Comparison of ENCODE assay signal across 32 mouse cellular contexts in genomic region chr9:106806503-106806902, GRCm38 (mm10).
"Had no signal": no experiment of that assay in that cellular context is flagged by ENCODE, and none has a peak within 500 bp of the region (broad histone marks: within the 10 kb centered on the region; RNA-seq: fewer than 3 reads in every experiment).

No protein-coding gene starts in this region.

- H3K4me1 ChIP-seq: limb, embryonic 10.5 days; limb, embryonic 12.5 days; limb, embryonic 13.5 days; limb, embryonic 15.5 days; liver, embryonic 12.5 days; liver, embryonic 13.5 days; liver, embryonic 15.5 days; lung, embryonic 15.5 days; megakaryocyte, embryonic 14.5 days; midbrain, embryonic 10.5 days; midbrain, embryonic 12.5 days; midbrain, embryonic 13.5 days; midbrain, embryonic 15.5 days; neural tube, embryonic 12.5 days had no signal

- H3K9ac ChIP-seq: limb, embryonic 12.5 days; limb, embryonic 13.5 days; limb, embryonic 15.5 days; liver, embryonic 12.5 days; liver, embryonic 13.5 days; liver, embryonic 14.5 days; liver, embryonic 15.5 days; liver, postnatal 0 days; lung, embryonic 14.5 days; lung, embryonic 15.5 days; midbrain, embryonic 12.5 days; midbrain, embryonic 13.5 days; midbrain, embryonic 15.5 days; neural tube, embryonic 12.5 days had no signal

- H3K27ac ChIP-seq: limb, embryonic 10.5 days; limb, embryonic 12.5 days; limb, embryonic 13.5 days; limb, embryonic 15.5 days; liver, embryonic 12.5 days; liver, embryonic 13.5 days; liver, embryonic 14.5 days; liver, embryonic 15.5 days; lung, embryonic 15.5 days; macrophage; midbrain, embryonic 10.5 days; midbrain, embryonic 12.5 days; midbrain, embryonic 13.5 days; midbrain, embryonic 15.5 days; neural tube, embryonic 12.5 days had no signal

- H3K9me3 ChIP-seq: limb, embryonic 10.5 days; liver, embryonic 15.5 days; lung, embryonic 15.5 days had no signal

- H3K36me3 ChIP-seq: limb, embryonic 10.5 days; limb, embryonic 12.5 days; limb, embryonic 13.5 days; limb, embryonic 15.5 days; liver, embryonic 12.5 days; liver, embryonic 13.5 days; liver, embryonic 15.5 days; lung, embryonic 15.5 days; midbrain, embryonic 10.5 days; midbrain, embryonic 12.5 days; midbrain, embryonic 13.5 days; midbrain, embryonic 15.5 days; neural tube, embryonic 12.5 days had no signal

- H3K4me2 ChIP-seq: limb, embryonic 12.5 days; limb, embryonic 13.5 days; limb, embryonic 15.5 days; liver, embryonic 11.5 days; liver, embryonic 12.5 days; liver, embryonic 13.5 days; liver, embryonic 15.5 days; lung, embryonic 14.5 days; lung, embryonic 15.5 days; midbrain, embryonic 11.5 days; midbrain, embryonic 12.5 days; midbrain, embryonic 13.5 days; midbrain, embryonic 15.5 days; neural tube, embryonic 12.5 days had no signal

- DNase-seq: left cerebral cortex, postnatal 4 days; liver; liver, embryonic 13.5 days; liver, postnatal 0 days; lung, adult 18-20 months; lung, adult 2 months; lung, embryonic 14.5 days; lung, postnatal 10 days; lung, postnatal 14 days; lung, postnatal 36 days; lung, postnatal 4 days; midbrain, embryonic 14.5 days had no signal

- H3K27me3 ChIP-seq: limb, embryonic 12.5 days; limb, embryonic 13.5 days; limb, embryonic 15.5 days; liver, embryonic 13.5 days; liver, embryonic 15.5 days; lung, embryonic 15.5 days; megakaryocyte, embryonic 14.5 days; midbrain, embryonic 12.5 days; midbrain, embryonic 13.5 days; midbrain, embryonic 15.5 days; neural tube, embryonic 12.5 days had no signal

- H3K4me3 ChIP-seq: limb, embryonic 10.5 days; limb, embryonic 12.5 days; limb, embryonic 13.5 days; limb, embryonic 15.5 days; liver, embryonic 12.5 days; liver, embryonic 13.5 days; liver, embryonic 15.5 days; lung, embryonic 15.5 days; megakaryocyte, embryonic 14.5 days; midbrain, embryonic 10.5 days; midbrain, embryonic 12.5 days; midbrain, embryonic 13.5 days; midbrain, embryonic 15.5 days; myocyte; neural tube, embryonic 12.5 days had no signal

- ATAC-seq: liver, embryonic 12.5 days; liver, postnatal 0 days; lung, postnatal 0 days; midbrain, embryonic 13.5 days; midbrain, embryonic 15.5 days; midbrain, embryonic 16.5 days had no signal
